Mouse (Mus musculus) spleen, postnatal 0 days (tissue): ENCODE data around the gene Tmem230. TPM values are rescaled to one million over a fixed set of nuclear protein-coding genes. Genes with fewer than 3 reads are reported as not detected.

Source experiments
- polyA plus RNA-seq: library from polyadenylated mRNA; unstranded; fragments of >200 nt; fragmentation: Nextera tagmentation; extraction: Ambion mirVana; gene quantifications from 2 replicates; pipeline ENCODE4 v1.2.1, GENCODE M21; 2015

Gene Tmem230
- 21.1 and 23.5 TPM in 2 replicates for polyA plus RNA-seq

DNA sequence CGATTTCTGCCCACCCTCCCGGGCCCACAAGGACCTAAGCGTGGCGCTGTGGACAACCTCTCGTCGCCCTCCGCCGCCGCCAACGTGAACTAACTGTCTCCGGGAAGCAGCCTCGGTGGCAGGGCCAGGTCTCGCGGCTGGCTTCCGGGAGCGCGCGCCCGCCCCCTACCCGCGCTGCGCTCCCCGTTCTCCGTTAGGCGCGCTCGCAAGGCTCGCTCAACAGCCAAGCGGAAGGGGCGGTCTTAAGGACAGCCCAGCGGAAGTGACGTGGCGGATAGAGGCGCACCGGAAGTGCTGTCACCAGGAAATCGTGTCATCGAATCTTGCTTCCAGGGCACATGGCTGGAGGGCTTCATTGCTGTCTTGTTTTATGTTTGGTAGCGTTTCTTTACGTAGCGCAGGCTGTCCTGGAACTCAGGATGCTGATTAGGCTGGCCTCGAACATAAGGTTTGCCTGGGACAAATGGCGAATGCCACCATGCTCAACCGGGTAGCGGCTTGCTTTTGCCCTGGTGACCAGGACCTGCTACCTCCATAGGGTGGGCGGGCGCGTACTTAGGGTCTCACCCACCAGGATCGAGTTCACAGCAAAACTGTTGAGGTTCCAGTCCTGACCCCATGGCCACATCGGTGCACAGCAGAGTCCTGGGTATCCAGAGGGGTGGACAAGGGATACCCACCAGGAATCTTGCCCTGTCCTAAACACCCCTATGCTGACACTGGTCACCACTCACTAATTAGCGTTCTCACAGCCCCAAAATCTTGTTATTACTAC lies at the start of gene Tmem230:
TSS of gene Tmem230 (minus strand) at position 269 of the 775 bp plus-strand sequence.

DNA sequence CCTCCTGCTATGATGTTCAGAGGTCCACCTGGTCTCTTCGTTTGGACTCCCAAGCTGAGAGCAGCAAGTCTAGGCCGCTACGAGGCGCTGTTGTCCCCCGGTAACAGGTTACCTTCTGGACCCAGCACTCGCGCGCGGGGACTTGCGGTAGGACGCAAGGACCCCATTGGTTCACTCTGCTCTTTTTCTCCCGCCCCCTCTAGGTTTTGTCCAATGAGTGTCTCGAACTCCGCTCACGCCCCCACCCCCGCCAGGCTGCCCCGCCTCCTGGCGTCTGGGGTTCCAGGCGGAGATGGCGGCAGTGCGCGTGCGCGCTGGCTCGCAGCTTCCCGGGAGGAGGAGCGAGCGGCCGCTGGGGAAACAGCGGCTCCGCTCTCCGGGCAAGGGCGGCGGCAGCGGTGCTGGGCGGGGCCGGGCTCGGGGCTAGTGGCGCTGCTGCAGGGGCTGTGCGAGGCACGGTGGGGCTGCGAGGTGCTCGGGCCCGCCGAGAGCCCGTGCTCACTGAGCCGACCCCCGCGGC lies 15.3 kb upstream of the Tmem230 start, which contains the start of gene Cds2:
TSS of gene Cds2 (plus strand) at position 270 of the 520 bp plus-strand sequence.

DNA sequence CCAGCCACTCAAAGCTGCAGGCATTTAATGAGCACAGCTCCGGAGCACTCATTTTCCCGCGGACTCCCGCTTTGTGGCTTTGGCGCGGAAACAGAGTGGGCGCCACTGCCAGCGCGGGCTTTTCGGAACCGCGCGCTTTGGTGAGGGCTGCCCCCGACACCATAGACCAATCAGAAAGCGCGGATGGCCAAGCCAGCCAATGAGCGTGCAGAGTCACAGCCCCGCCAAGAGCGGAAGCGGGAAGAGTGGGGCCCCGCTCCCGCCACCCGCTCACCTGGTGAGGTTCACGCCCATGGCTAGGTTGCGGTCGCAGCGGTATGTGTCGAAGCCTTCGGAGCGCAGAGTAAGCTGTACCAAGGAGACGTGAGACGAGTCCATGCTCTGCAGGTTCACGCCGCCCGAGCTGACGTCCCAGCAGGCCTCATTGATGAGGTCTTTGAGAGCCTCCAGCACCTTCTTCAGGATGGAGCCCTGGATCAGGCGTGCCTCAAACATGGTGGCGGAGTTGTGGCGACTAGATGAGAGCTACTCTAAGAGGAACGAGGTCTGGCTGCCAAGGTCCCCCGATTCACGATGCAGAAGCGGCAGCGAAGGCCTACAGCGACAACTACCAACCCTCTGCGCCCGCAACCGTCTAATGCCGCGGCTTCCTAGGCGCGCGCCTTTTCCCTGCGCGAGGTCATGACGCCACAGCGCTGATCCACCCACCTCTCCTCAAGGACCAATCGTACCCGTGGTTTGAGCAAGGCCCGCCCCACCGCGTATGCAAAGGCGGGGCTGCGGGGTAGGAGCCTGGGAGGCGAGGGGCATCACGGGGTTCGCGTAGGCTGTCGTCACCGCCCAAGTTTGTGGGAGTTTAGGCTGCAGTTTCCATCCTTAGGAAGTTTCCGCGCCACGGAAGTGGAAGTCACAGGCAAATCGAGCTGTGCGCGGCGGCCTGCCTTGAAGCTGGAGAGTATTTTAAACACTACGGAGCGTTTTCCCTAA lies 5.2 kb upstream of the Tmem230 start, which contains the start of gene Pcna:
TSS of gene Pcna (minus strand) at position 773 of the 987 bp plus-strand sequence.

Other genes starting within 250 kb of the Tmem230 start
- 5.9 and 7.7 TPM in 2 replicates for gene Rassf2, start 217.5 kb downstream of the Tmem230 start, polyA plus RNA-seq
- 3.9 and 5.6 TPM in 2 replicates for gene Slc23a2, start 102.7 kb downstream of the Tmem230 start, polyA plus RNA-seq
- 376 and 467 TPM in 2 replicates for gene Pcna, start 5.5 kb upstream of the Tmem230 start, polyA plus RNA-seq
- gene Cds2, start 15.3 kb upstream of the Tmem230 start, polyA plus RNA-seq = 11.8 and 12.7 TPM in 2 replicates
- gene Prokr2, start 137.6 kb upstream of the Tmem230 start, polyA plus RNA-seq = 0.07 and 0.08 TPM in 2 replicates